ENCODE assay signal across 13 mouse cellular contexts in genomic region chr7:98848899-98849640, GRCm38 (mm10). TPM values are rescaled to one million over a fixed set of nuclear protein-coding genes. Genes with fewer than 3 reads are reported as not detected.
DNase-seq lines count a peak whose midpoint lies in the region; ATAC-seq and TF ChIP-seq lines count a peak whose summit lies in the region.
"Had no signal": no experiment of that assay in that cellular context is flagged by ENCODE, and none has a peak within 500 bp of the region (broad histone marks: within the 10 kb centered on the region; RNA-seq: fewer than 3 reads in every experiment).

No protein-coding gene starts in this region.

- no peak for ATAC-seq in CD4-positive, CD25-positive, alpha-beta regulatory T cell, adult 4 months
- peak; percentile 65 for ATAC-seq in liver, embryonic 15.5 days (ENCODE audit: insufficient read depth)
- peak; percentile 78 for ATAC-seq in stomach, embryonic 14.5 days (ENCODE audit: insufficient number of reproducible peaks, insufficient read depth, low FRiP score, low read depth)
- ATAC-seq: forebrain, embryonic 16.5 days; hindbrain, embryonic 16.5 days had no signal

- TF ChIP-seq POLR2A in lung, adult 2 months (IDR thresholded peaks at IDR 0.05; ENCODE audit: borderline replicate concordance, extremely low read depth, low read depth, low read length), result no peak

- no peaks in the 10 kb centered on the region for H3K27me3 ChIP-seq in liver, embryonic 15.5 days
- no peaks in the 10 kb centered on the region for H3K27me3 ChIP-seq in stomach, embryonic 14.5 days (ENCODE audit: control insufficient read depth, insufficient read depth, low read length)
- peaks cover 67% of the 10 kb centered on the region for H3K27me3 ChIP-seq in limb, embryonic 10.5 days (ENCODE audit: low read depth, poor library complexity, severe bottlenecking)

- peaks cover 3% of the 10 kb centered on the region; the same call in 1 of the 2 replicates for H3K4me1 ChIP-seq in lung, adult 2 months (ENCODE audit: control insufficient read depth, insufficient read depth, low read length)
- peaks cover 9% of the 10 kb centered on the region; the same call in 1 of the 2 replicates for H3K4me1 ChIP-seq in liver, embryonic 15.5 days (replicated peaks)
- peaks cover 7% of the 10 kb centered on the region for H3K4me1 ChIP-seq in stomach, embryonic 14.5 days (ENCODE audit: control insufficient read depth, insufficient read depth, low read length)
- peaks cover 57% of the 10 kb centered on the region for H3K4me1 ChIP-seq in limb, embryonic 10.5 days

- DNase-seq in CD4-positive, CD25-positive, alpha-beta regulatory T cell, adult 2 months (ENCODE audit: low read depth, low spot score), result peak; percentile 14
- peak; percentile 14 for DNase-seq in lung, adult 2 months
- DNase-seq in lung, postnatal 25 days (ENCODE audit: low spot score), result no peak
- no peak for DNase-seq in limb, embryonic 10.5 days (ENCODE audit: low spot score)
- no peak for DNase-seq in retina, postnatal 1 day
- DNase-seq: gastrocnemius, postnatal 36 days had no signal

- whole genome bisulfite sequencing in lung, adult 2 months, result 62% methylated on average over 8 of the region's 8 CpGs
- 35% methylated on average over 8 of the region's 8 CpGs for WGBS in liver, embryonic 15.5 days (ENCODE audit: insufficient replicate concordance)
- WGBS in stomach, embryonic 14.5 days, result 69% methylated on average over 8 of the region's 8 CpGs
- WGBS in limb, embryonic 10.5 days, result 85% methylated on average over 8 of the region's 8 CpGs

- no peaks in the 10 kb centered on the region for H3K9me3 ChIP-seq in liver, embryonic 15.5 days (replicated peaks)
- no peaks in the 10 kb centered on the region for H3K9me3 ChIP-seq in stomach, embryonic 14.5 days (ENCODE audit: control insufficient read depth, low read depth, low read length)
- H3K9me3 ChIP-seq in limb, embryonic 10.5 days (replicated peaks), result no peaks in the 10 kb centered on the region

- H3K9ac ChIP-seq in liver, embryonic 15.5 days, result no peak overlapping the region
- no peak overlapping the region for H3K9ac ChIP-seq in stomach, embryonic 14.5 days (replicated peaks; ENCODE audit: low read depth, low read length)

- no peak overlapping the region for H3K4me3 ChIP-seq in lung, adult 2 months (replicated peaks; ENCODE audit: extremely low read depth, low read depth, low read length)
- no peak overlapping the region for H3K4me3 ChIP-seq in liver, embryonic 15.5 days (replicated peaks)
- H3K4me3 ChIP-seq in stomach, embryonic 14.5 days (ENCODE audit: low read depth, low read length), result no peak overlapping the region
- H3K4me3 ChIP-seq in limb, embryonic 10.5 days, result no peak overlapping the region
- H3K4me3 ChIP-seq: left cerebral cortex, adult 2 months had no signal

- peak overlapping the region; percentile 48; the same call in 1 of the 2 replicates for H3K27ac ChIP-seq in liver, embryonic 15.5 days (replicated peaks)
- H3K27ac ChIP-seq in stomach, embryonic 14.5 days (ENCODE audit: low read length), result no peak overlapping the region
- no peak overlapping the region for H3K27ac ChIP-seq in limb, embryonic 10.5 days
- H3K27ac ChIP-seq: left cerebral cortex, adult 2 months; macrophage had no signal

- H3K4me2 ChIP-seq in liver, embryonic 15.5 days, result no peak overlapping the region
- no peak overlapping the region for H3K4me2 ChIP-seq in stomach, embryonic 14.5 days (replicated peaks; ENCODE audit: low read depth, low read length)

- no peak for TF ChIP-seq CTCF in lung, adult 2 months (IDR thresholded peaks at IDR 0.05; ENCODE audit: insufficient read depth, low read length)

- no peaks in the 10 kb centered on the region for H3K36me3 ChIP-seq in liver, embryonic 15.5 days (replicated peaks)
- no peaks in the 10 kb centered on the region for H3K36me3 ChIP-seq in stomach, embryonic 14.5 days (ENCODE audit: control insufficient read depth, insufficient read depth, low read length)
- peaks cover 65% of the 10 kb centered on the region for H3K36me3 ChIP-seq in limb, embryonic 10.5 days

RNA-seq across cellular contexts. Expression of gene Wnt11, which starts 14.2 kb away (rescaled TPM):
- polyA plus RNA-seq in CD4-positive, CD25-positive, alpha-beta regulatory T cell, adult 4 months (2017; shearing (Covaris generic)), result not detected
- 35.1 and 47.3 TPM in 2 replicates for polyA plus RNA-seq in lung, adult 2 months (2012; rRNA removed)
- 0.61 and 0.64 TPM in 2 replicates for polyA plus RNA-seq in liver, embryonic 15.5 days (2015; fragmentation: Nextera tagmentation; extraction: Ambion mirVana)
- 7.2 and 8.6 TPM in 2 replicates for polyA plus RNA-seq in stomach, embryonic 14.5 days (2014; fragmentation: Nextera tagmentation; extraction: Ambion mirVana)
- polyA plus RNA-seq in limb, embryonic 10.5 days (2016; fragmentation: Nextera tagmentation; extraction: Ambion mirVana), result 10.3 and 19.3 TPM in 2 replicates
- polyA plus RNA-seq: macrophage had no signal

Comparison
In these comparisons a context has a peak if more than half of its experiments do, and no peak if none do; other contexts are left out.
1. DNase-seq: peak in CD4-positive, CD25-positive, alpha-beta regulatory T cell, adult 2 months (single experiment) and lung, adult 2 months (single experiment); none in lung, postnatal 25 days (single experiment), limb, embryonic 10.5 days (single experiment) and retina, postnatal 1 day (single experiment).